In the genomic region with DNA sequence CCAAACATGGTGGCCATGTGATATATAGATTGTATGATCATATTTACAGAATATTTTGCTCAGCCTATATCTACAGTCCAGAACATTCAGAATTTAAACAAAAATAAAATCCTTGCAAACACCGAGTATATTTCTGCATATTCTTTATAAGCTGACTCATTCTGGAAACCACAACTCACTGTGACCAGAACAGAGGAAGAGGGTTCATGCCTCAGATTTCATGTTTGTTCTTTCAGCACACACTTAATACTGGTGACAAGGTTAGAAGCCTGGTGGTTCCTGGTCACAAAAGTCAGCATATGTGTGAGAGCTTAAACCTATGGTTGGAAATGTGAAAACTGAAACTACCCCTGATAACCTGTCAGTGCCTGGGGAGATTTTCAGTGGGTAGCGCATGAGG, we compare ENCODE assay signal across 36 mouse cellular contexts.
DNase-seq lines count a peak whose midpoint lies in the region; ATAC-seq and TF ChIP-seq lines count a peak whose summit lies in the region.
"Had no signal": no experiment of that assay in that cellular context is flagged by ENCODE, and none has a peak within 500 bp of the region (broad histone marks: within the 10 kb centered on the region; RNA-seq: fewer than 3 reads in every experiment).

No protein-coding gene starts in this region.

- TF ChIP-seq CTCF in hindbrain, postnatal 0 days (IDR thresholded peaks at IDR 0.05; ENCODE audit: low read depth), result no peak

- H3K27ac ChIP-seq in heart, embryonic 12.5 days (ENCODE audit: poor library complexity, severe bottlenecking), result no peak overlapping the region
- H3K27ac ChIP-seq in forebrain, embryonic 16.5 days (ENCODE audit: low read length), result no peak overlapping the region
- H3K27ac ChIP-seq in hindbrain, embryonic 13.5 days, result no peak overlapping the region
- H3K27ac ChIP-seq in hindbrain, postnatal 0 days, result no peak overlapping the region
- H3K27ac ChIP-seq: embryonic facial prominence, embryonic 13.5 days; forebrain, embryonic 13.5 days; heart, embryonic 13.5 days; hindbrain, embryonic 12.5 days; intestine, embryonic 15.5 days; layer of hippocampus, adult 2 months; limb, embryonic 13.5 days; liver, embryonic 12.5 days; neural tube, embryonic 13.5 days had no signal

- H3K4me1 ChIP-seq in heart, embryonic 12.5 days (replicated peaks), result no peaks in the 10 kb centered on the region
- H3K4me1 ChIP-seq in forebrain, embryonic 16.5 days (replicated peaks; ENCODE audit: control insufficient read depth, insufficient read depth, low read length), result no peaks in the 10 kb centered on the region
- 0 out of 2 replicates have a peak, but pooled peaks cover 4% of the 10 kb centered on the region for H3K4me1 ChIP-seq in hindbrain, embryonic 13.5 days (replicated peaks)
- H3K4me1 ChIP-seq in hindbrain, postnatal 0 days (ENCODE audit: insufficient read depth, low read length), result no peaks in the 10 kb centered on the region
- H3K4me1 ChIP-seq: forebrain, embryonic 13.5 days; hindbrain, embryonic 12.5 days; intestine, embryonic 15.5 days; limb, embryonic 13.5 days; neural tube, embryonic 13.5 days had no signal

- no peak overlapping the region for H3K4me2 ChIP-seq in heart, embryonic 12.5 days
- H3K4me2 ChIP-seq in forebrain, embryonic 16.5 days (ENCODE audit: low read length), result no peak overlapping the region
- H3K4me2 ChIP-seq in hindbrain, embryonic 13.5 days, result no peak overlapping the region
- no peak overlapping the region for H3K4me2 ChIP-seq in hindbrain, postnatal 0 days (ENCODE audit: low read depth, low read length)
- H3K4me2 ChIP-seq: embryonic facial prominence, embryonic 13.5 days; forebrain, embryonic 13.5 days; heart, embryonic 13.5 days; hindbrain, embryonic 12.5 days; intestine, embryonic 15.5 days; limb, embryonic 13.5 days; liver, embryonic 12.5 days; neural tube, embryonic 13.5 days had no signal

- 87% methylated on average over 2 of the region's 2 CpGs for WGBS in heart, embryonic 12.5 days
- WGBS in forebrain, embryonic 16.5 days, result 96% methylated on average over 2 of the region's 2 CpGs
- 96% methylated on average over 2 of the region's 2 CpGs for WGBS in hindbrain, embryonic 13.5 days
- WGBS in hindbrain, postnatal 0 days, result 95% methylated on average over 2 of the region's 2 CpGs

- H3K9me3 ChIP-seq in heart, embryonic 12.5 days (replicated peaks), result no peaks in the 10 kb centered on the region
- no peaks in the 10 kb centered on the region for H3K9me3 ChIP-seq in forebrain, embryonic 16.5 days (ENCODE audit: control insufficient read depth, low read length)
- H3K9me3 ChIP-seq in hindbrain, embryonic 13.5 days, result no peaks in the 10 kb centered on the region
- H3K9me3 ChIP-seq in hindbrain, postnatal 0 days (ENCODE audit: low read length), result no peaks in the 10 kb centered on the region
- H3K9me3 ChIP-seq: embryonic facial prominence, embryonic 13.5 days; forebrain, embryonic 13.5 days; heart, embryonic 13.5 days; hindbrain, embryonic 12.5 days; intestine, embryonic 15.5 days; limb, embryonic 13.5 days; liver, embryonic 12.5 days; megakaryocyte, embryonic 14.5 days; neural tube, embryonic 13.5 days had no signal

- H3K27me3 ChIP-seq in heart, embryonic 12.5 days (replicated peaks), result peaks cover 16% of the 10 kb centered on the region
- no peaks in the 10 kb centered on the region for H3K27me3 ChIP-seq in forebrain, embryonic 16.5 days (replicated peaks; ENCODE audit: control insufficient read depth, insufficient read depth, low read length)
- no peaks in the 10 kb centered on the region for H3K27me3 ChIP-seq in hindbrain, embryonic 13.5 days
- H3K27me3 ChIP-seq in hindbrain, postnatal 0 days (ENCODE audit: insufficient read depth, low read length), result no peaks in the 10 kb centered on the region
- H3K27me3 ChIP-seq: embryonic facial prominence, embryonic 13.5 days; forebrain, embryonic 13.5 days; hindbrain, embryonic 12.5 days; intestine, embryonic 15.5 days; limb, embryonic 13.5 days; liver, embryonic 12.5 days; neural tube, embryonic 13.5 days had no signal

- H3K9ac ChIP-seq in heart, embryonic 12.5 days, result no peak overlapping the region
- H3K9ac ChIP-seq in forebrain, embryonic 16.5 days (replicated peaks; ENCODE audit: low read depth, low read length), result no peak overlapping the region
- no peak overlapping the region for H3K9ac ChIP-seq in hindbrain, embryonic 13.5 days
- H3K9ac ChIP-seq in hindbrain, postnatal 0 days (replicated peaks; ENCODE audit: low read length), result no peak overlapping the region
- H3K9ac ChIP-seq: embryonic facial prominence, embryonic 13.5 days; forebrain, embryonic 13.5 days; heart, embryonic 13.5 days; hindbrain, embryonic 12.5 days; intestine, embryonic 15.5 days; limb, embryonic 13.5 days; liver, embryonic 12.5 days; neural tube, embryonic 13.5 days had no signal

- DNase-seq in heart, adult 11 months, result peak; percentile 30
- peak; percentile 28 for DNase-seq in NIH3T3 (ENCODE audit: low read depth)
- peak; percentile 73 for DNase-seq in induced T-regulatory cell, adult 2 months (ENCODE audit: low read depth)
- DNase-seq in left cerebral cortex, adult 9 months (ENCODE audit: low spot score in 2 of 2), result no peak
- DNase-seq in hindbrain, postnatal 0 days (ENCODE audit: low spot score), result no peak
- DNase-seq: adrenal gland, adult 2 months; cerebellum, adult 11 months; cerebellum, postnatal 14 days; embryo, embryonic 11 days; gastrocnemius, postnatal 10 days; heart, adult 18-20 months; heart, postnatal 14 days; kidney, adult 8-10 months; kidney, postnatal 10 days; layer of hippocampus, postnatal 36 days; lung, adult 18-20 months; lung, postnatal 10 days; midbrain, embryonic 14.5 days; retina, postnatal 1 day; right cerebral cortex, postnatal 25 days; spleen, adult 18-20 months; thymus, postnatal 36 days had no signal

- no peak for ATAC-seq in heart, embryonic 12.5 days (ENCODE audit: insufficient number of reproducible peaks, low FRiP score)
- no peak for ATAC-seq in forebrain, embryonic 16.5 days
- ATAC-seq in hindbrain, embryonic 13.5 days (ENCODE audit: low FRiP score), result no peak
- ATAC-seq in hindbrain, postnatal 0 days, result no peak
- ATAC-seq: forebrain, embryonic 13.5 days; intestine, embryonic 15.5 days; liver, embryonic 12.5 days had no signal

- H3K4me3 ChIP-seq in heart, embryonic 12.5 days, result no peak overlapping the region
- no peak overlapping the region for H3K4me3 ChIP-seq in forebrain, embryonic 16.5 days (replicated peaks; ENCODE audit: low read length)
- H3K4me3 ChIP-seq in hindbrain, embryonic 13.5 days, result no peak overlapping the region
- no peak overlapping the region for H3K4me3 ChIP-seq in hindbrain, postnatal 0 days (ENCODE audit: low read length)
- H3K4me3 ChIP-seq: embryonic facial prominence, embryonic 13.5 days; erythroblast, embryonic 14.5 days; forebrain, embryonic 13.5 days; heart, embryonic 13.5 days; hindbrain, embryonic 12.5 days; intestine, embryonic 15.5 days; layer of hippocampus, adult 2 months; limb, embryonic 13.5 days; liver, embryonic 12.5 days; megakaryocyte, embryonic 14.5 days; neural tube, embryonic 13.5 days had no signal

- peaks cover 20% of the 10 kb centered on the region for H3K36me3 ChIP-seq in heart, embryonic 12.5 days
- H3K36me3 ChIP-seq in forebrain, embryonic 16.5 days (ENCODE audit: control insufficient read depth, insufficient read depth), result peaks cover 2% of the 10 kb centered on the region; the same call in 1 of the 2 replicates
- H3K36me3 ChIP-seq in hindbrain, embryonic 13.5 days, result peaks cover 21% of the 10 kb centered on the region
- H3K36me3 ChIP-seq in hindbrain, postnatal 0 days (ENCODE audit: insufficient read depth, low read length), result no peaks in the 10 kb centered on the region; the same call in 1 of the 2 replicates

Comparison
In these comparisons a context has a peak if more than half of its experiments do, and no peak if none do; other contexts are left out.
1. DNase-seq: peak in heart, adult 11 months (single experiment), NIH3T3 (single experiment) and induced T-regulatory cell, adult 2 months (single experiment); none in left cerebral cortex, adult 9 months (0 of 2) and hindbrain, postnatal 0 days (single experiment).